Mouse (Mus musculus) stomach, embryonic 14.5 days (tissue): ENCODE measurements around the gene Rpa1. TPM values are rescaled to one million over a fixed set of nuclear protein-coding genes. Genes with fewer than 3 reads are reported as not detected.
"Not testable (repeated sequence)": the region's sequence is repeated elsewhere in the genome, so short reads cannot be mapped to it uniquely, and the experiment has no call there.

Source experiments
- ATAC-seq: fragments of 200-750 bp; cut with Nextera tagmentation; 2 replicates; pipeline ENCODE4 v1.8.0; 2017; ENCODE audit warnings: low read depth, moderate TSS enrichment; ENCODE audit not compliant: insufficient number of reproducible peaks, insufficient read depth, low FRiP score
- H3K27ac ChIP-seq: fragments of 300-500 bp; sonication (generic); 2 replicates; pipeline ENCODE4 v1.5.1; 2014; ENCODE audit warnings: mild to moderate bottlenecking, low read length, moderate library complexity, mixed read lengths
- H3K27me3 ChIP-seq: fragments of 300-500 bp; sonication (generic); 2 replicates; pipeline ENCODE4 v1.6.1; 2014; ENCODE audit warnings: low read length, control low read depth, mixed read lengths; ENCODE audit not compliant: control insufficient read depth, insufficient read depth
- H3K36me3 ChIP-seq: fragments of 300-500 bp; sonication (generic); 2 replicates; pipeline ENCODE4 v1.6.1; 2014; ENCODE audit warnings: mild to moderate bottlenecking, control low read depth, low read length, moderate library complexity, mixed read lengths; ENCODE audit not compliant: control insufficient read depth, insufficient read depth
- H3K4me1 ChIP-seq: fragments of 300-500 bp; sonication (generic); 2 replicates; pipeline ENCODE4 v1.6.1; 2014; ENCODE audit warnings: low read length, control low read depth, mixed read lengths; ENCODE audit not compliant: control insufficient read depth, insufficient read depth
- H3K4me2 ChIP-seq: fragments of 300-500 bp; sonication (generic); replicated peaks from 2 replicates; pipeline ENCODE4 v1.6.1; 2014; ENCODE audit warnings: low read depth, low read length, control low read depth
- H3K4me3 ChIP-seq: fragments of 300-500 bp; sonication (generic); 2 replicates; pipeline ENCODE4 v1.5.1; 2014; ENCODE audit warnings: low read depth, low read length, control low read depth
- H3K9ac ChIP-seq: fragments of 300-500 bp; sonication (generic); replicated peaks from 2 replicates; pipeline ENCODE4 v1.6.1; 2014; ENCODE audit warnings: low read depth, mild to moderate bottlenecking, control low read depth, low read length, moderate library complexity, mixed read lengths
- H3K9me3 ChIP-seq: fragments of 300-500 bp; sonication (generic); 2 replicates; pipeline ENCODE4 v1.6.1; 2016; ENCODE audit warnings: low read depth, low read length, control low read depth; ENCODE audit not compliant: control insufficient read depth
- WGBS: fragments of 180-500 bp; shearing (Covaris S2); extraction: QIAGEN DNeasy Blood & Tissue Kit; methylation state at CpG from one replicate; pipeline ENCODE4 v1.1.7; 2014; 5-methylcytosine and 5-hydroxymethylcytosine counted together
- polyA plus RNA-seq: library from polyadenylated mRNA; unstranded; fragments of >200 nt; fragmentation: Nextera tagmentation; extraction: Ambion mirVana; gene quantifications from 2 replicates; pipeline ENCODE4 v1.2.1, GENCODE M21; 2014

The Rpa1 gene
- polyA plus RNA-seq, 1 experiment from 2014 or later: 121 TPM

DNA sequence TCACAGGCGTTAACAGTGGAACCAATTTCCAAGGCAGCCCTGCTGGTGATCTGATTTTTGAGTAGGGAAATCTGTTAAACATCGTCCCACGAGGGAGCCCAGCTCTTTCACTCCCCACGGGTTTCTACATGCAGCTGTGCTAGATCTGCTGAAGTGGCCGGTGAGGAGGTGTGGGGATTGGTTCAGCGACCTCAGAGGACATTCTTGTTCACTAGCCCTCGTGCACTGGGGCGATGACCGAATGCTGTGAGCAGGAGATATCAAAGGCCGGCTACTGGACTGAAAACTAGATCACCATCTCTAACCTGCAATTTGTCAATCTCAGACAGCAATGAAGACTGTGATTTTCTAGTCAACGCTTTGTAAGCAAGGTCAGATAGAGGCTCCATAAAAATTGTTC, 49.6 kb downstream of the Rpa1 start:
- WGBS: 48% methylated on average over 11 of the region's 11 CpGs
- H3K4me3 ChIP-seq: no peak overlapping the region
- H3K36me3 ChIP-seq: peaks cover 34% of the 10 kb centered on the region
- no peak overlapping the region for H3K4me2 ChIP-seq
- no peak for ATAC-seq
- H3K27ac ChIP-seq: no peak overlapping the region
- no peaks in the 10 kb centered on the region for H3K9me3 ChIP-seq
- no peaks in the 10 kb centered on the region for H3K27me3 ChIP-seq
- peaks cover 6% of the 10 kb centered on the region; the same call in 1 of the 2 replicates for H3K4me1 ChIP-seq
- H3K9ac ChIP-seq: no peak overlapping the region

DNA sequence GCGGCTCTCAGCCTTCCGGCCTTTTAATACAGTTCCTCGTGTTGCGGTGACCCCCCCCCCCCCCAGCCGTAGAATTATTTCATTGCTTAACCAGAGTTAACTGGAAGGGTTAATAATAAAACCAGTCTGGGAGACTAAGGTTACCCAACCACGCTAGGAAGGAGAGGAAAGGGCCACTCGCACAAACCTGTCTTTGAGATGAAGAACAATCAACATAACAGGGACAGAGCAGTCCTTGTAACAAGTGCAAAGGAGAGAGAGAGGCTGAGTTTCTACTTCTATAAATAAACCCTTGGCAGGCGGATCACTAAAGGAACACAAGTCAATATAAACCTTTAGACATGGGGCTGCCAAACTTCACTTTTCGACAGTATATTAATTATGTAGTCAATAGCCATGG, 50.5 kb downstream of the Rpa1 start:
- no peak for ATAC-seq
- WGBS: 59% methylated on average over 9 of the region's 9 CpGs
- H3K4me3 ChIP-seq: no peak overlapping the region

GRCm38 (mm10) chr11:75296406-75297005, 51.6 kb downstream of the Rpa1 start:
- no peak overlapping the region for H3K4me3 ChIP-seq
- ATAC-seq: no peak
- H3K9me3 ChIP-seq: no peaks in the 10 kb centered on the region
- peaks cover 10% of the 10 kb centered on the region; the same call in 1 of the 2 replicates for H3K4me1 ChIP-seq
- H3K4me2 ChIP-seq: no peak overlapping the region
- no peak overlapping the region for H3K27ac ChIP-seq
- H3K9ac ChIP-seq: no peak overlapping the region
- WGBS: 71% methylated on average over 9 of the region's 9 CpGs
- no peaks in the 10 kb centered on the region for H3K27me3 ChIP-seq
- peaks cover 20% of the 10 kb centered on the region for H3K36me3 ChIP-seq

More for the DNA sequence above, 50.5 kb downstream of the Rpa1 start:
- H3K27me3 ChIP-seq: no peaks in the 10 kb centered on the region
- H3K4me1 ChIP-seq: peaks cover 6% of the 10 kb centered on the region; the same call in 1 of the 2 replicates
- no peaks in the 10 kb centered on the region for H3K9me3 ChIP-seq
- H3K4me2 ChIP-seq: no peak overlapping the region
- peaks cover 28% of the 10 kb centered on the region for H3K36me3 ChIP-seq
- H3K9ac ChIP-seq: no peak overlapping the region
- no peak overlapping the region for H3K27ac ChIP-seq

- not testable (repeated sequence) for H3K9me3 ChIP-seq, H3K27me3 ChIP-seq, ATAC-seq, H3K4me2 ChIP-seq, H3K9ac ChIP-seq, H3K27ac ChIP-seq, H3K4me3 ChIP-seq
- WGBS: 86% methylated on average over 5 of the region's 5 CpGs
- peaks cover 11% of the 10 kb centered on the region for H3K36me3 ChIP-seq
- H3K4me1 ChIP-seq: peaks cover 15% of the 10 kb centered on the region; the same call in 1 of the 2 replicates
Measured at GRCm38 (mm10) chr11:75295534-75295933, 52.6 kb downstream of the Rpa1 start.

DNA sequence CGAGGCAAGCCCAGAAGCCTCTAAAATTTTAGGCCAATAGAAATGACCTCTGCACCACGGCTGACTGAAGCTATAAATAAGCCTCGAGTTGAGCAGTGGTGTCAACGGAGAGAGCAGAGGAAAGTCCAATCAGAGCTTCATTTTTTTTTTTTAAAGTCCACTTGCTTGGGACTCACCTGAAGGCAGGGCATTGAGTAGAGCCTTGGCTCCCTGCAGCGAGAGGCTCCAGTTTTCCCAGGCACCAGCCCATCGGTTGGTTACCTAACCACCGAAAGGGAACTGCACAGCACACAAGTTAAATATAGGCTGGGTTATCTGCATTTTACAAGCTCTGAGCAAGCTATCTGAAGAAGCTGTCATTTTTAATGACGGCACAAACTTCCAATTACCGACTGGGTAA, 53.3 kb downstream of the Rpa1 start:
- no peak overlapping the region for H3K9ac ChIP-seq

GRCm38 (mm10) chr11:75293852-75294361, 54.2 kb downstream of the Rpa1 start:
- Histone ChIP-seq H3K4me2 (no peak overlapping the region), H3K27me3 (no peaks in the 10 kb centered on the region), H3K4me1 (peaks cover 15% of the 10 kb centered on the region; the same call in 1 of the 2 replicates), H3K36me3 (no peaks in the 10 kb centered on the region), H3K4me3 (no peak overlapping the region), H3K9me3 (no peaks in the 10 kb centered on the region), H3K27ac (no peak overlapping the region), H3K9ac (no peak overlapping the region)
- WGBS: 50% methylated on average over 21 of the region's 21 CpGs
- ATAC-seq: no peak

More for the DNA sequence above, 53.3 kb downstream of the Rpa1 start:
- no peak overlapping the region for H3K4me2 ChIP-seq
- ATAC-seq: no peak
- WGBS: 54% methylated on average over 9 of the region's 9 CpGs
- no peaks in the 10 kb centered on the region for H3K27me3 ChIP-seq
- 0 out of 2 replicates have a peak, but pooled peaks cover 5% of the 10 kb centered on the region for H3K36me3 ChIP-seq
- peaks cover 15% of the 10 kb centered on the region; the same call in 1 of the 2 replicates for H3K4me1 ChIP-seq
- H3K9me3 ChIP-seq: no peaks in the 10 kb centered on the region
- no peak overlapping the region for H3K4me3 ChIP-seq
- no peak overlapping the region for H3K27ac ChIP-seq

GRCm38 (mm10) chr11:75292281-75292680, 55.8 kb downstream of the Rpa1 start:
- Histone ChIP-seq H3K9me3 (no peaks in the 10 kb centered on the region), H3K4me1 (peaks cover 15% of the 10 kb centered on the region; the same call in 1 of the 2 replicates), H3K4me2 (no peak overlapping the region), H3K9ac (no peak overlapping the region), H3K36me3 (no peaks in the 10 kb centered on the region), H3K27me3 (no peaks in the 10 kb centered on the region), H3K4me3 (no peak overlapping the region), H3K27ac (no peak overlapping the region)
- 88% methylated on average over 7 of the region's 7 CpGs for WGBS
- ATAC-seq: no peak

- WGBS: 27% methylated on average over 25 of the region's 25 CpGs
- ATAC-seq: peak; percentile 49; the same call in 1 of the 2 replicates
- H3K4me2 ChIP-seq: peak overlapping the region; percentile 27; the same call in 1 of the 2 replicates
- no peak overlapping the region for H3K4me3 ChIP-seq
- H3K9ac ChIP-seq: no peak overlapping the region
- no peak overlapping the region for H3K27ac ChIP-seq
- H3K9me3 ChIP-seq: no peaks in the 10 kb centered on the region
- peaks cover 15% of the 10 kb centered on the region; the same call in 1 of the 2 replicates for H3K4me1 ChIP-seq
- no peaks in the 10 kb centered on the region for H3K36me3 ChIP-seq
- no peaks in the 10 kb centered on the region for H3K27me3 ChIP-seq
Measured at GRCm38 (mm10) chr11:75291389-75292215, 56.5 kb downstream of the Rpa1 start.
